Mouse (Mus musculus): ENCODE data around the gene Asb16.

DNA sequence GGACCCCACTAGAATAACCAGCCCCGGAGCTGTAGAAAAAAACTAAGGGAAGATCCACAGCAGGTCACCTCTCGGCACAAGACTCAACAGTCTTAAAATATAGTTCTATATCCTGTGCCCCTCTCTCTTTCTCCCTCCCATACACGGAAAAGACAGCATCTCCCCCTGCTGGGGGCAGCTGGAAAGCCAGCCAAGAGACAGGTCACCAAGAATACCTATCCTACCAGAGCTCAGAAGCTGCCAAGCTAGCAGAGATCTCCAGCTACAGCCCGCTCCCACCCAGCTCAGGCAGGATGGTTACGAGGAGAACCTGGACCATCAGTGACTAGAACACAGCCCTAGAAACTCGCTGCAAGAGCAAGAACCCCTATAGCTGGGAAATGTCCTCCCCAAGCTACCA is 45.4 kb upstream of the Asb16 start:
- TF ChIP-seq CTCF (IDR thresholded peaks at IDR 0.05; ENCODE audit: low read depth, low read length) (no peak; the same call in 1 of the 2 replicates), POLR2A (IDR thresholded peaks at IDR 0.05; ENCODE audit: borderline replicate concordance, low read depth, low read length) (no peak)

Measured in bone marrow macrophage, adult 2 months (primary cell).